Mouse (Mus musculus) intestine, embryonic 14.5 days (tissue): ENCODE measurements around the gene Hhipl2. TPM values are rescaled to one million over a fixed set of nuclear protein-coding genes. Genes with fewer than 3 reads are reported as not detected.

Experiments
- ATAC-seq: fragments of 200-750 bp; cut with Nextera tagmentation; replicated peaks from 2 replicates; pipeline ENCODE4 v1.8.0; 2017; ENCODE audit warnings: low read depth, moderate number of reproducible peaks, moderate TSS enrichment, moderate library complexity; ENCODE audit not compliant: low FRiP score, low TSS enrichment
- DNase-seq: peaks from one replicate; pipeline ENCODE4 v3.0.0-alpha.2; 2018; ENCODE audit warnings: low spot score
- H3K27ac ChIP-seq: fragments of 300-500 bp; sonication (generic); 2 replicates; pipeline ENCODE4 v1.5.1; 2014; ENCODE audit warnings: low read depth, mild to moderate bottlenecking, control low read depth
- H3K27me3 ChIP-seq: fragments of 300-500 bp; sonication (generic); replicated peaks from 2 replicates; pipeline ENCODE4 v1.6.1; 2014; ENCODE audit warnings: low read length, control low read depth; ENCODE audit not compliant: control insufficient read depth, insufficient read depth
- H3K36me3 ChIP-seq: fragments of 300-500 bp; sonication (generic); 2 replicates; pipeline ENCODE4 v1.6.1; 2014; ENCODE audit warnings: low read length, control low read depth; ENCODE audit not compliant: control insufficient read depth, insufficient read depth
- H3K4me1 ChIP-seq: fragments of 300-500 bp; sonication (generic); replicated peaks from 2 replicates; pipeline ENCODE4 v1.6.1; 2014; ENCODE audit warnings: low read length, control low read depth, mixed read lengths; ENCODE audit not compliant: control insufficient read depth, insufficient read depth
- H3K4me2 ChIP-seq: fragments of 300-500 bp; sonication (generic); 2 replicates; pipeline ENCODE4 v1.6.1; 2014; ENCODE audit warnings: low read length
- H3K4me3 ChIP-seq: fragments of 300-500 bp; sonication (generic); 2 replicates; pipeline ENCODE4 v1.5.1; 2014; ENCODE audit warnings: low read depth, low read length, control low read depth, mixed read lengths
- H3K9ac ChIP-seq: fragments of 300-500 bp; sonication (generic); 2 replicates; pipeline ENCODE4 v1.6.1; 2014; ENCODE audit warnings: mild to moderate bottlenecking, low read length
- H3K9me3 ChIP-seq: fragments of 300-500 bp; sonication (generic); 2 replicates; pipeline ENCODE4 v1.6.1; 2016; ENCODE audit warnings: low read length, control low read depth; ENCODE audit not compliant: control insufficient read depth
- WGBS: fragments of 180-500 bp; shearing (Covaris S2); extraction: QIAGEN DNeasy Blood & Tissue Kit; methylation state at CpG from one replicate; pipeline ENCODE4 v1.1.7; 2014; 5-methylcytosine and 5-hydroxymethylcytosine counted together
- polyA plus RNA-seq: library from polyadenylated mRNA; unstranded; fragments of >200 nt; fragmentation: Nextera tagmentation; extraction: Ambion mirVana; gene quantifications from 2 replicates; pipeline ENCODE4 v1.2.1, GENCODE M21; 2014

The Hhipl2 gene
- polyA plus RNA-seq, 1 experiment from 2014 or later, result 0.65 TPM

GRCm38 (mm10) chr1:183434918-183435317 lies 16.9 kb downstream of the Hhipl2 start:
- Histone ChIP-seq H3K4me2 (no peak overlapping the region), H3K4me3 (no peak overlapping the region), H3K27ac (no peak overlapping the region), H3K4me1 (peaks cover 5% of the 10 kb centered on the region; the same call in 1 of the 2 replicates), H3K9ac (no peak overlapping the region), H3K27me3 (no peaks in the 10 kb centered on the region), H3K9me3 (no peaks in the 10 kb centered on the region), H3K36me3 (no peaks in the 10 kb centered on the region)
- 91% methylated on average over 9 of the region's 9 CpGs for WGBS
- DNase-seq (no peak), ATAC-seq (no peak)

DNA sequence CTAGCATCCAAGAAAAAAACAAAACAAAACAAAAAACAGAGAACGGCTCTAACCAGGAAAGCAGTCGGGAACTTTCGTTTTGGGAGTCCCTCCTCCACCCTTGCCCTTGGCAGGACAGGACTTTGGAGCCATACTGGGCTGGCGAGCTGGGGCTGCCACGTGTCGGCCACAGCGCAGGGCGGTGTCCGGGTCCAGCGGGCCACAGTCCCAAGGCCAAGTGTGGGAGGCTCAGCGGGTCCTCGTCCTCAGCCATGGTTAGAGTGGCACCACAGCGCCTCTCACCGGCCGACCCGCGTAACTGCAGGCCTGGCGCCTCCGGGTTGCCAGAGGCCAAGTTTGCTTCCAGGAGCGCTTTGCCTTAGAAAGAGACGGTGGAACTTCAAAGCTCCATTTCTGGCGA lies 21.0 kb downstream of the Hhipl2 start:
- Histone ChIP-seq H3K4me3 (no peak overlapping the region), H3K9ac (no peak overlapping the region), H3K4me2 (peak overlapping the region; percentile 25), H3K9me3 (0 out of 2 replicates have a peak, but pooled peaks cover 4% of the 10 kb centered on the region), H3K36me3 (no peaks in the 10 kb centered on the region), H3K4me1 (peaks cover 5% of the 10 kb centered on the region; the same call in 1 of the 2 replicates), H3K27ac (no peak overlapping the region), H3K27me3 (no peaks in the 10 kb centered on the region)
- DNase-seq (peak; percentile 82), ATAC-seq (0 out of 2 replicates have a peak, but pooled peaks have one; percentile 51)
- WGBS, result 39% methylated on average over 22 of the region's 22 CpGs

- Histone ChIP-seq H3K9ac (no peak overlapping the region), H3K9me3 (0 out of 2 replicates have a peak, but pooled peaks cover 4% of the 10 kb centered on the region), H3K27me3 (no peaks in the 10 kb centered on the region), H3K27ac (no peak overlapping the region), H3K4me3 (no peak overlapping the region), H3K4me1 (peaks cover 5% of the 10 kb centered on the region; the same call in 1 of the 2 replicates), H3K4me2 (no peak overlapping the region), H3K36me3 (no peaks in the 10 kb centered on the region)
- 21% methylated on average over 19 of the region's 19 CpGs for WGBS
- ATAC-seq (peak; percentile 58), DNase-seq (peak; percentile 96)
These were observed 24.2 kb downstream of the Hhipl2 start for GRCm38 (mm10) chr1:183442015-183442774.

GRCm38 (mm10) chr1:183453066-183453465 lies 35.1 kb downstream of the Hhipl2 start:
- DNase-seq, result no peak
- ATAC-seq, result no peak
- H3K4me1 ChIP-seq, result no peaks in the 10 kb centered on the region
- H3K9me3 ChIP-seq, result peaks cover 4% of the 10 kb centered on the region; the same call in 1 of the 2 replicates
- no peaks in the 10 kb centered on the region for H3K27me3 ChIP-seq
- H3K9ac ChIP-seq, result no peak overlapping the region
- no peak overlapping the region for H3K27ac ChIP-seq
- H3K4me2 ChIP-seq, result no peak overlapping the region
- 16% methylated on average over 3 of the region's 3 CpGs for WGBS
- no peaks in the 10 kb centered on the region for H3K36me3 ChIP-seq
- H3K4me3 ChIP-seq, result no peak overlapping the region

Other genes with a start within 250 kb of the Hhipl2 start
- 12.1 and 15.1 TPM in 2 replicates for gene Disp1, start 196.7 kb upstream of the Hhipl2 start, polyA plus RNA-seq
- 26.4 and 27.5 TPM in 2 replicates for gene Aida, start 121.6 kb upstream of the Hhipl2 start, polyA plus RNA-seq
- gene Brox, start 120.9 kb upstream of the Hhipl2 start, polyA plus RNA-seq, result 44.7 and 48.7 TPM in 2 replicates
- gene Mia3, start 48.7 kb upstream of the Hhipl2 start, polyA plus RNA-seq, result 94.5 and 102 TPM in 2 replicates
- gene Taf1a, start 29.2 kb upstream of the Hhipl2 start, polyA plus RNA-seq, result 21.5 and 21.8 TPM in 2 replicates